Mouse (Mus musculus) erythroblast, embryonic 14.5 days (primary cell): Measurements from ENCODE around the gene Dhrs7. TPM values are rescaled to one million over a fixed set of nuclear protein-coding genes. Genes with fewer than 3 reads are reported as not detected.
A peak's percentile ranks its signal among the peaks of the same experiment; 100 is the strongest.

Experiments used
- H3K27me3 ChIP-seq: 2 replicates; pipeline ENCODE4 v1.6.1; 2012; ENCODE audit warnings: inconsistent platforms; ENCODE audit not compliant: control insufficient read depth
- H3K36me3 ChIP-seq: 2 replicates; pipeline ENCODE4 v1.6.1; 2012; ENCODE audit warnings: mild to moderate bottlenecking, inconsistent platforms; ENCODE audit not compliant: control insufficient read depth
- H3K4me1 ChIP-seq: 2 replicates; pipeline ENCODE4 v1.6.1; 2012; ENCODE audit warnings: inconsistent platforms; ENCODE audit not compliant: control insufficient read depth
- H3K4me3 ChIP-seq: replicated peaks from 2 replicates; pipeline ENCODE3; 2012; ENCODE audit warnings: moderate library complexity, mild to moderate bottlenecking, inconsistent platforms
- H3K9me3 ChIP-seq: 2 replicates; pipeline ENCODE4 v1.6.1; 2012; ENCODE audit warnings: low read length, inconsistent platforms, mixed read lengths; ENCODE audit not compliant: control insufficient read depth
- GATA1 ChIP-seq: IDR thresholded peaks from 2 replicates; pipeline ENCODE4 v1.6.1; 2012; ENCODE audit warnings: low read length, inconsistent platforms, mixed read lengths
- TAL1 ChIP-seq: IDR thresholded peaks from 3 replicates; pipeline ENCODE4 v1.6.1; 2012; ENCODE audit warnings: low read length, inconsistent platforms, mixed read lengths
- polyA plus RNA-seq: library from polyadenylated mRNA; stranded (reverse); fragments of >175 nt; gene quantifications from 2 replicates; pipeline ENCODE4 v1.2.3, GENCODE M21; 2012

Gene Dhrs7
- polyA plus RNA-seq, 1 experiment = not detected

DNA sequence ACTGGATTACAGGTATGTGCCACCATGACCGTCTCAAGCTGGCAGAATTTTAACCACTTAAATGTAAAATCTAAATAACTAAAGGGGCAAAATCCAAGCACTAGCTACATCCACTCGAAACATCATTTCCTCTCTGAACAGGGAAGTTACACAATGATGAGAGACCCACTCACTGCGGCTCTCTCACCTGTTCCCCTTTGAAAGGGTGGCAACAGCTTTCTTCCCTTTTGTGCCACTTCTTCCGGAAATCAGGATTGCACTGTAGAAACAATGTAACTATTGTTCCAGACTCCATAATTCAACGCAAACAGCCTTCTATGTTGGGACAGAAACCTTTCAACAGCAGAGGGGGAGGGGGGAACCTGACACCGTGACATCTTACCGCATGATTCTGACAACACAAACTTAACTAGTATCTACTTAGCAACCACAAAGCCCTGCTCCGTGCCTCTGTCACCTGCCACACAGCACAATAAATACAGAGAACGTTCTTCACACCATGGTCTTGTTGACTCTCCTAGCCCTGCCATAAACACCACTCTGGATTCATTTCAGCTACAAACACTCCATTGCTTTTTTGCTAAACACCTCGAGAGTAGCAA is 3.3 kb upstream of the Dhrs7 start:
- H3K9me3 ChIP-seq = no peaks in the 10 kb centered on the region
- H3K4me3 ChIP-seq = no peak overlapping the region
- H3K4me1 ChIP-seq = peaks cover 16% of the 10 kb centered on the region
- no peaks in the 10 kb centered on the region for H3K27me3 ChIP-seq
- H3K36me3 ChIP-seq = no peaks in the 10 kb centered on the region
- TF ChIP-seq GATA1 (no peak), TAL1 (no peak)

DNA sequence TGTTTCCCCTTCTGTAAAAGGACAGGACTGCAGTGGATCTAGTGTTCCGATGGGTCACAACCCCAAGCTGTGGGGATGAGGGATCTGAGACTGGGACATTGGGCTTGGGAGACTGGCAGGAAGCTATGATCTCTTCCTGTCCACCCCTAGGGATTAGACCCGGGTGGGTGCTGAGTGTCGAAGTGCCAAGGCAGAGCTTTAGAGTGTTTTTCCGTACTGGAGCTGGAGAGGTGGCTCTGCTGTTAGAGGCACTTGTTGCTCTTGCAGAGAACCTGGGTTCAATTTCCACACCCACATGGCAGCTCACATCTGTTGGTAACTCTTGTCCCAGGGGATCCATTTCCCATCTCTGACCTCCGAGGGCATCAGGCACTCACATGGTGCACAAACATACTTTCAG is 1.3 kb upstream of the Dhrs7 start:
- Histone ChIP-seq H3K27me3 (no peaks in the 10 kb centered on the region), H3K36me3 (no peaks in the 10 kb centered on the region), H3K4me3 (no peak overlapping the region), H3K4me1 (peaks cover 16% of the 10 kb centered on the region), H3K9me3 (no peaks in the 10 kb centered on the region)
- no peak for TF ChIP-seq GATA1
- no peak for TF ChIP-seq TAL1

DNA sequence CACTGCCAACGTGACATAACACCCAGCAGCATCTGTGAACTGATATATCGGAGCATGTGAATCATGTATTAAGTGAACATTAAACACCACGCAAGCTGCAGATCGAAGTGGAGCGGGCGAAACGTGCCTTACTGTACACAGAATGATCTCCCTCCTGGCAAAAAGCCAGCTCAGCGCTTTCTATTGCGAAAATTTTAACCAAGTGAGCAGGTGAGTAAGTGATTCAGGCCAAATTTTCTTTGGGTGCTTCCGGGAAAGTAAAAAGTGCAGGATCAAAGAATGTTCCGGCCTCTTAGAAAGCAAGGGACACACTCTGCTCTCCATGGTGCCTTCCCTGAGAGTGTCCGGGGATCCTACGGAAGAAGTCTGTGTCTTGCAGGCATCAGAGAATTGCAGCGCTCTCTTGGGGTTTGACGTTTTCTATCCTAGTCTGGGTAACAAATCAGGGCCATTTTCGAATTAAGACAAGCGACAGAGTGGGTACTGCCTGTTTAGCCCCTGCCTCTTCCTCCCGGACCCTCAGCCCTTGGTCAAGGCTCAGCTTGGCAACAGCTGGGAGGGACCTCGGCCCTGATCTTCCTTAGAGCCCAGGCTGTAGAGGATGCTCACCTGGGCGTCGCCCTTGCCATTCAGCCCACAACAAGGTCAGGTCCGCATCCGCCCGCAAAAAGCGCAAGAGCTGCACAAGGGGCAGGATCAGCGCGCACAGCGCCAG is 532 bp downstream of the Dhrs7 start:
- TF ChIP-seq GATA1 = no peak
- TF ChIP-seq TAL1 = no peak
- H3K27me3 ChIP-seq = no peaks in the 10 kb centered on the region
- H3K4me1 ChIP-seq = peaks cover 16% of the 10 kb centered on the region
- H3K9me3 ChIP-seq = no peaks in the 10 kb centered on the region
- no peaks in the 10 kb centered on the region for H3K36me3 ChIP-seq
- H3K4me3 ChIP-seq = peak overlapping the region; percentile 68

DNA sequence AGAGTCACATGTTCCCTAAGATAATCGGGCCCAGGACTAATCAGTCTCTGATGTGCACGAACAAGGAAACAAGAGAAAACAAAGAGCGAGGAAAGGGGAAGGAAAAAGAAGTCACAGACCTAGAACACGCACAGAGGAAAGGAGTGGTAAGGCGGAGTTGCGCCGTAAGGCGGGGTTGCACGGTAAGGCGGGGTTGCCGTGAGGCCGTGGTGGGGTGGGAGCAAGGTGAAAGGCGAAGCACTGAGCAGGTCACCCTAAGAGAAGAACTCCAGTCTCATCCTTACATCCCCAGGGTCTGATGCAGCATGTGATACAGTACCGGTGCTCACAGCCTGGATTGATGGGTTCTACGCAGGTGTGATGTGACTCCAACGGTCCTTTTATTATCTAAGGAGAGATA is 8.9 kb downstream of the Dhrs7 start:
- Histone ChIP-seq H3K36me3 (no peaks in the 10 kb centered on the region; the same call in 1 of the 2 replicates), H3K27me3 (no peaks in the 10 kb centered on the region), H3K4me3 (no peak overlapping the region), H3K9me3 (no peaks in the 10 kb centered on the region), H3K4me1 (no peaks in the 10 kb centered on the region)
- TF ChIP-seq TAL1 (no peak), GATA1 (no peak)

DNA sequence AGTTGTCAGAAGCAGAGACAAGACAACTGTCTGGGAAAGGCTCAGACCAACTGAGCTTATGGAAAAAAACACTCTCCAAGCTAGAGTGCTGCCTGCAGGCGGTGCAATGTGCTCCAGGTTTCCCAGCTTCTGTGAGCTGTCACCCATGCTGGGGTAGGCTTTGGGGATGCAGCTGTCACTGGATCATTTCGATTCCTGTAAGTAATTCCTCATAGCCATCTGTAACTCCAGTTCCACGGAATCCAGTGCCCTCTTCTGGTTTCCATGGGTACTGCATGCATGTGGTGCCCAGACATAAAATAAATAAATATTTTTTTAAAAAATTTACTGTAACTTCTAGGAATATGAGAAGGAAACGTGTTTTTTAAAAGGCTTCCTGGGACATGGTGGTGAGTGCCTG is 10.0 kb downstream of the Dhrs7 start:
- Histone ChIP-seq H3K4me1 (no peaks in the 10 kb centered on the region), H3K4me3 (no peak overlapping the region), H3K36me3 (no peaks in the 10 kb centered on the region; the same call in 1 of the 2 replicates), H3K9me3 (no peaks in the 10 kb centered on the region), H3K27me3 (no peaks in the 10 kb centered on the region)
- no peak for TF ChIP-seq GATA1
- TF ChIP-seq TAL1 = no peak

DNA sequence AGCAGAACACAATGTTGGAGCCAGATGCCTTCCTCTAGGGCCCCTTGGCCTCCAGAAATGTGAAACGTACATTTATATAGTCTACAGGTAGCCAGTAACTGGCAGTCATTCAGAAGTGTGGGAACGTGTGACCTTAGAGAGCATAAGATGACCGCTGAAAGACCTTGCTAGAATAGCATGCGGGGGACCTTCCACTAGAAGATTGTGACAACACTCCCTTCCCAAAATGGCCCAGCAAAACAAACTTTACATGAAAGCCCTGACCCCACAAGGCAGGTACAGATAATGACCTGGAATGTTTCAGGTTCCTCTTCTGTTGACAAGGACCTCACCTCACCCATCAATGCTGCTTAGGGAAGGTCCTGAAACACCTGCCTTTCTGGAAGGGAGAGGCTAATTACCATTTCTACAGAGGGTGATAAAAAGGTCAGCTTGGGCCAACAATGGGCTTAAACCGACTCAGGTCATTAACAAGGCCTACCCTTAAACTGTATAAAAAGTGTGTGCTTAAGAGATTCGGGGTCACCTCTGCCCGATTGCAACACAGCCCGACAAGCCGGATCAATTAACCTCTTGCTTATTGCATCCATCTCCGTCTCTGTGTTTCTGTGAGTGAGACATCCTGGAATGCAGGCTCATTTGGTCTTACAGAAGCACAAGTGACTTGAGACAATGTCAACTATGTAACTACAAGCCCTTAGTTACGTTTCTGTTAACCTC is 14.9 kb downstream of the Dhrs7 start, which contains the start of gene Gm4756:
TSS of gene Gm4756 (minus strand) at position 51 of the 720 bp plus-strand sequence.
- Histone ChIP-seq H3K4me1 (no peaks in the 10 kb centered on the region), H3K27me3 (no peaks in the 10 kb centered on the region), H3K9me3 (no peaks in the 10 kb centered on the region), H3K36me3 (no peaks in the 10 kb centered on the region), H3K4me3 (no peak within 1 kb of the TSS)
- TF ChIP-seq GATA1 (no peak), TAL1 (no peak)

DNA sequence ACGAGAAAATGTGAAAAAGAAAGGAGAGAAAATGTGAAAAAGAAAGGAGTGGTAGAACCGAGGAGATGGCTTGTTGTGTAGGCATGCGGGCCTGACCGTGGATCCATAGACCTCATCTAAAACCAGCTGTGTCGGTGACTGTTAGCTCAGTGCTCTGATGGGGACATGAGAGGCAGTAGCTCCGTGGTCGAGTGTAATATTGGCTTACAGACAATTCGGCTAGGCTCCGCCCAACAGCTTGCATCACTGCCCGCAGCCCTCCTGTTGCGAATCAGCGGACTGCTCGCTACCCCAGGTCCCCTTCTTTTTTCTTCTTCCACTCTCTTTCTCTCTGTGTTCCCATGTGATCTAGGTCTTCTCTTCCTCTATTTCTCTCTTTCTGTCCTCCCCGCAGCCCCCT is 15.8 kb downstream of the Dhrs7 start:
- Histone ChIP-seq H3K27me3 (no peaks in the 10 kb centered on the region), H3K4me3 (no peak overlapping the region), H3K9me3 (no peaks in the 10 kb centered on the region), H3K4me1 (no peaks in the 10 kb centered on the region), H3K36me3 (no peaks in the 10 kb centered on the region)
- no peak for TF ChIP-seq TAL1
- TF ChIP-seq GATA1 = no peak

DNA sequence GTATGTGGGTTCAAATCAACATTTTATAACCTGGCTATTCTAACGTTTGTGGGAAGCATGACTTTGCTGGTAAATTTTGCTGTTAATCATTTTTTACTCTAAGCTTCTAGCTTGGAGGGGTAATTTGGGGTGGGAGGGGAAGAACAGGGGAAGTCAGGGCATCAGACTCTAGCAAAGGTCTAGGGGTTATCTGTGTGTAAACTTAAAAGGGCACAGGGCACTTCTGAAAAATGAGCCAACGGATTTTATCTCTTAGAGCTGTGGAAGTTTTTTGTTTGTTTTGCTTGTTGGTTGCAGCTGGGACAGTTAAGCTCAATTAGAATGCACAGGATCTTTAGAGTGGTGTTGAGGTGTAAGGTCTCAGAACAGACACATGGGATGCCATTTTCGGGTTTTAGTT is 26.7 kb downstream of the Dhrs7 start:
- TF ChIP-seq GATA1 = no peak
- no peak for TF ChIP-seq TAL1
- Histone ChIP-seq H3K36me3 (no peaks in the 10 kb centered on the region), H3K4me1 (no peaks in the 10 kb centered on the region), H3K9me3 (peaks cover 13% of the 10 kb centered on the region), H3K27me3 (no peaks in the 10 kb centered on the region), H3K4me3 (no peak overlapping the region)

DNA sequence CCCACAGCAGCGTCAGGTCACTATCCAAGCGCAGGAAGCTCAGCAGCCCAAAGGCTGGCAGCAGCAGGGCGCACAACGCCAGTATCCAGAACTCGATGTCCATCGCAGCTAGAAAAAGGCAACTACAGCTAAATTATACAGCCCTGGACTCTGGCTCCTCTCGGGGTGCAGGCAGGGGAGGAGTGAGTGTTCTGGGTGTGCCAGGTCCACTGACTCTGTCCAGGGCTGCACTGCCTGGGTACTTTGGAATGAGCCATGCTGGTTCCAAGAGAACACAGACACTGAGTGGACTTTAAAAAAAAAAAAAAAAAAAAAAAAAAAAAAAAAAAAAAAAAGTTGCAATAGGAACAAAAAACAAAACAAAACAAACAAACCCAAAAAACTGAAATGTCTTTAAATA is 36.0 kb downstream of the Dhrs7 start:
- TF ChIP-seq TAL1 (no peak), GATA1 (no peak)

More for the DNA sequence above, 36.0 kb downstream of the Dhrs7 start:
- H3K4me1 ChIP-seq = no peaks in the 10 kb centered on the region
- H3K9me3 ChIP-seq = no peaks in the 10 kb centered on the region
- H3K36me3 ChIP-seq = no peaks in the 10 kb centered on the region
- H3K27me3 ChIP-seq = no peaks in the 10 kb centered on the region
- H3K4me3 ChIP-seq = no peak overlapping the region
